Mouse (Mus musculus): ENCODE data around the gene Cerkl.

Cerkl gene

GRCm38 (mm10) chr2:79456575-79457349 lies at the start of gene Cerkl, which contains the start of gene Neurod1:
Cerkl (minus strand) TSS chr2:79456785.
Neurod1 (minus strand) TSS chr2:79456751.
- DNase-seq, result no peak

DNA sequence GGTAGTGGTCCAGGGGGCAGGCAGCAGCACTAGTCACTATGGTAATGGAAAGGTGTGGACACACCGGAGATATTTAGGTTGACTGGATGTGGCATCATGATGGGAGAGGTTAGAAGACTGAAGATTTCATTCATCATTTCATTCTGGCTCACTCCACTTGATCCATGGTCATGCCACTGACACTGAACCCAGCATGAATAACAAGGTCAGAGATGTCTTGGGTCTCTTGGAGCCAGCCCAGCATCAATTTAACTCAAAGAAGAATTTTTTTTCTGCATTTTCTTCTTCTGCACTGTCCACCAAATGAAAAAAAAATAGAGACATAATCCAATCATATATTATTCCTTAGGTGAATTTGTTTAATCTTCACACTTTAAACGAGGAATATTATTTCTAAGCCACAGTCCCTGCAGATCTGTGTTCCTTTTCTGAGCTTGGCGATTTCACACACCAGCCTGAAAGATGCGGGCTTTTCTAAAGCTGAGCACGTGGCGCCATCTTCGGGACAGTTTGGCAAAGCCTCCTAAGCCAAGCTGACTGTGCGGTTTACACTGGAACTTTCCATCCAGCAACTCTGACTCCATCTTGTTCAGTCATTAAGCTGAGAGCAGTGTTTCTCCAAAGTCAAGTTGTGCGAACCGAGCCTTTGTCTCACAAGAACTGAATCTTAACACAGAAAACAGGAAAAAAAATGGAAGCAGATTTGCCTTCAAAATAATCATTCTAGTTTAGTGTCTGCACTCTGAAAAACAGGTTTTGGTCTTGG lies 42.6 kb upstream of the Cerkl start:
- DNase-seq, result peak; percentile 7 to 47

- no peak for DNase-seq
Observed at GRCm38 (mm10) chr2:79485127-79485526, 28.5 kb upstream of the Cerkl start.

DNA sequence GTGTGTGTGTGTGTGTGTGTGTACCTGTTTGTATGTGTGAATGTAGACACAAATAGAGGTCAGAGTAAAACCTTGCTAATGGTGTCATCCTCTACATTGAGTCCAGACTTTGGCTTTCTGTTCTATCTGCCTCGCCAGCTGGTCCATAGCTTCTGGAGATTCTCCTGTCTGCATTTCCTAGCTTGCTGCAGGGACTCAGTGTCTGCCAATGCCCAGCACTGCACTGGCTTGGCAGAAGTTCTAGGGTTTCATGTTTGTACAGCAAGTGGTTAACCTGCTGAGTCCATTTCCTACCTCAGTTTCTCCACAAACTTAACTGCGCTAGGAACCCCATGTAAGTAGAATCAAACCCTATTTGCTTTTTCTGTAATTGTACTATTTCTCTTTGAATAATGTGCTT lies 25.9 kb upstream of the Cerkl start:
- no peak for DNase-seq

GRCm38 (mm10) chr2:79462411-79462810 lies 5.8 kb upstream of the Cerkl start:
- no peak for DNase-seq

- DNase-seq, result no peak
Observed at GRCm38 (mm10) chr2:79461861-79462260, 5.3 kb upstream of the Cerkl start.

DNA sequence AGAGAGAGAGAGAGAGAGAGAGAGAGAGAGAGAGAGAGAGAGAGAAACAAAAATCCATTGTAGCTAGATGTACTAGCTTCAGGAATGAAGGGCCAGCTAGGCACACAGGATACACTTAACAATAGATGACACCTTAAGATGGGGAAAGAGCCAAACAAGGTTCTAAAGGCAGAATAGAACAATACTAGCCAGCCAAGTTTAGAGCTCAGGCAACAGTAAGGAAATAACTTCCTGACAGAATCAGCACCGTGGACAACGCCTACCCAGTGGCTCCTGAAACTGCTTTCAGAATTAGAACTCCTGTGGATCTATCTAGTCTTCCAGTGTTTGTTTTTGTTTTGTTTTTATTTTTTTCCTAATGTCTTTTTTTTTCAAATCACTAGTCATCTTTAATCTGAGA lies 4.0 kb upstream of the Cerkl start:
- DNase-seq, result no peak

DNA sequence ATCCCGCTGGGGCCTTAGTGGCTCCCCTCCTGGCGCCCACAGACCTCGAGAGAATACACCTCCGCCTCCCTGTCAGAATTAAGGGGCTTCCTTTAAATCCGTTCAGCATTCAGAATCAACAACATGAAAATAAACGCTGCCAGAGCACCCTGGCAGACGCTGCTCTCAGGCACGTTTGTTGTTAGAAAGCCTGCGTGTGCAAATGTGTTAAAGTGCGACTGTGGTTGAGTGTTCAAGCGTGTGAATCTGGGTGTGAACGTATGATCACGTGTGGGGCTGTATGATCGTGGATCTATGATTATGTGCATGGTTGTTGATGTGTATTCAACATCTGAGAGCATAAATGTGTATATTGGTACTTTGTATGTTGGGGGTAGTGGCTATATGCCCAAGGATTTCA lies 3.5 kb upstream of the Cerkl start:
- DNase-seq, result no peak

GRCm38 (mm10) chr2:79459061-79460045 lies 2.8 kb upstream of the Cerkl start:
- no peak for DNase-seq

DNA sequence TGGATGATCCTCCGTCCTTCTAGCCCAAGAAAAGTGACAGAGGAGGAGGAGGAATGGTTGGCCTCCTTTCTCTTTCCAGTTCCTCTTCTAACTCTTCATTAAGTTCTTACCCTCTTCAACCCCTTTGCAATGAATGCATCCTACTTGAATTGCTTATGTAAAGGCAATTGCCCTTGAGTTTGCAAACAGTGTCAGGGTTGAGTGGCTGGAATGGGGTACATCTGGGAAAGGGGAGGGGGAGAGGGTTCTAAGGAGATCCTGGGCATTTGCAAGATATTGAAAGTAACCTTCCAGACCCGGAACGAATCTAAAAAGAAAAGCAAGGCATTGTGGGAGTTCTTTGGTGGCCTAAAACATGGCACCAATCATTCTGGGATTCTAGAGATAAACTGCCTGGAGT lies 1.3 kb upstream of the Cerkl start:
- no peak for DNase-seq

- no peak for DNase-seq
Observed at GRCm38 (mm10) chr2:79457434-79457833, 849 bp upstream of the Cerkl start.

- no peak for DNase-seq
Observed at GRCm38 (mm10) chr2:79455646-79456045, 939 bp downstream of the Cerkl start.

GRCm38 (mm10) chr2:79454786-79455446 lies 1.7 kb downstream of the Cerkl start:
- no peak for DNase-seq

GRCm38 (mm10) chr2:79453901-79454781 lies 2.4 kb downstream of the Cerkl start:
- DNase-seq, result peak in 1 of 2 experiments; percentile 33

GRCm38 (mm10) chr2:79451438-79451837 lies 5.1 kb downstream of the Cerkl start:
- DNase-seq, result no peak

DNA sequence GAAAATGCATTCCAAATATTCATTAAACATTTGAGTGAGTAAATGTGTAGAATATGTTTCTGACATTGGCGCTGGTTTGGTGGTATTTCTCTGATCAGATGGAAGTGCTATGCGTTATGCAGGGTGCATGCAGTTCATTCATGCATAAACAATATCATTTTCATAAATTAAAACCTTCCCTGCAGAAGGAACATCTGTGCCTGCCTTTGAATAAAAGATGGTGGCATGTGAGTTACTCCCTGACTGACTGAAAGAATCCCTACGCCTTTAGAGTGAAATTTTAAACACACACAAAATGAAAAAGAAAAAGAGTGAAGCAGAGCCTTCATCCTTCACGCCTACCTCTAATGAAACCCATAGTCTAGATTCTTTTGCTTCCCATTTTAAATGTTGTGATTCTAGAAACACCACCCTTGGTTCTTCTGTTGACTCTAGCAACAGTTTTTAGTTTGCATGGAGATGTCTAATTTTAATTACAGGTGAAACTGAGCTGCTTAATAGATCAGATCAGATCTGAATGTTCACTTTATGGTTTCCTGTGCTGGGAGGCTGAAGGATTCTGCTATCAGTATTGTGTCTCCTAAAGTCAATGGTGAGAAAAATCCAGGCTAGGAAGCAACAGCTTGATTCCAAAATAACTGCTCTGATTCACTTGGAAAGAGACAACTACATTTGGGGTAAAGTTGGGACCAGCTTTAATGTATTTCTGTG lies 5.7 kb downstream of the Cerkl start:
- no peak for DNase-seq

DNA sequence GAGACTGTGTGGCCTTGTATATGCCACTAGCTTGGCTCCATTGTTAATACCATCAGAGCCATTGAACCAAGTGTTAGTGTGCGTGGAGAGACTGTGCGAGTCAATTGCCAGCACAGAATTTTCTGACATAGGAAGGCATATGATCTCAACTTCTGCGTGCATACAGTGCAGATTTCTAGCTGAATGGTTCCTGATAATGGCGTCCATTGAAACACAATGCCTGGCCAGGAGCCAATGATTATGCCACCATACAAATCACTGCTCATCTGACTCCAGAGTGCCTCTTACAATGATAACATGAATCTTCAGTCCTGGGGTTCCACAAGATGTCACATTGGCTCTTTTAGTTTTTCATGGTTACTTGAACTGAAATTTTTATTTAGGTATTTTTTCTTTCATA lies 7.2 kb downstream of the Cerkl start:
- DNase-seq, result no peak

DNA sequence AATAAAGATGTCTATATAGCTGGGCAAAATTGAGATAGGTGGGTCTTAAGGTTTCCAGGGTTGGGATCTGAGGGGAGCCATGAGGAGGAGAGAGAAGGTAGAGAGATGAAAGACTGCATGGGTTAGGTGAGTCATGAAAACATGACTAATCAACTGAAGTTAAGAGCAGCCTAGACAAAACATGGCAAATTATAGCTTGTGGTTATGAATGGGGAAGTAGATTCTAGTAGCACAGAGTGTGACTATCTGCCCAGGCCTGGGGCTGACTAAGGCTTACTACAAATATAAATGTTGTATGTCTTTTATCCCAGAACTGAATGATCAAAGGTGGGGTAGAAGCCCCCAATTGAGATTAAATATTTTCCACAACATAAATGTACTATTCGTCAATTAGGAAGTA lies 9.4 kb downstream of the Cerkl start:
- no peak for DNase-seq

DNA sequence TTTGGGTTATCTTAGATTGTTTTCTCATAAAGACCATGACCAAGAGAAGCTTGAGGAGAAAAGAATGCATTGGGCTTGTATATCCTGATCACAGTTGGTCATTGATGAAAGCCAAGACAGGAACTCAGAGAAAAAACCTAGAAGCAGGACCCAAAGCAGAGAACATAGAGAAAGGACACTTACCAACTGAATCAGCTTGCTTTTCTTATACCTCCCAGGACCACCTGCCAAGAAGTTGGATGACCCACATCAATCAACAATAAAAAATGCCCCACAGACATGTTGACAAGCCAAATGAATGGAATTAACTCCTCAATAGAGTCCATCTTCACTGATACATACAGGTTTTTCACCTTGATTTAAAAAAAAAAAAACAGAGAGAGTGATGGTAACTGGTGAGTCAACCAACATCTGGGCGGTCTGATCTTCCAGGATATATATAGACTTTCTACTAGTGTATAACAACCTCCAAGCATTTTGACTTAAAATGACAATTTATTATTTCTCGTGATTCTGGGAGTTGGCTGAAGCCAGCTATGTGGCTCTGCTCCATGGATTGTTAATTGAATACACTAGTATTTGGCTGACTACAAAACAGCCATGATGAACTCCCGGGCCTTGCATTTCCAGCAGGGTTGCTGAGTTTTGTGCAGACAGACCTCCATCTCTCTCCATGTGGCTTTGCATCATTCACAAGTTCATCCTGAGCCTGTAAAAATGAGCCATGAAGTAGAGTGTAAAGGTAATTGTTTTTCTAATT lies 12.5 kb downstream of the Cerkl start:
- DNase-seq, result no peak

DNA sequence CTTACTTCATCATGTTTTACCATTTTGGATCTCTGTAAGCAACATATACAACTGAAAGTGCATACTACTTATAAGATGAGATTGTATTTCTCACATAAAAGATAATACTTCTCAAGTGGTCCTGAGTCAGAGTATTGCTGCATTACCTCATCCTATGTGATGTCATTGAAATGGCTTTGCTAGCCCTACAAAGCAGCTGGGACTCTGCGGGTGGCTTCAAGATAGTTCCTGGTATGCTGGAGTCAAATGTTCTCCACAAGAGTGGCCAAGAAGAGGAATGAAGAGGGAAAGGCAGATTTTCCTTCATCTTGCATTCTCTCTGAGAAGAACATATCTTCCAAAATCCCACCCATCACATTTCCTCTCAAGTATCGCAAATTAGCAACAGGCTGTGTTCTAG lies 13.2 kb downstream of the Cerkl start:
- DNase-seq, result no peak

Measured in spleen, adult 18-20 months (tissue).